Mouse (Mus musculus): Measurements from ENCODE around the gene Shisa9.

Shisa9 gene

DNA sequence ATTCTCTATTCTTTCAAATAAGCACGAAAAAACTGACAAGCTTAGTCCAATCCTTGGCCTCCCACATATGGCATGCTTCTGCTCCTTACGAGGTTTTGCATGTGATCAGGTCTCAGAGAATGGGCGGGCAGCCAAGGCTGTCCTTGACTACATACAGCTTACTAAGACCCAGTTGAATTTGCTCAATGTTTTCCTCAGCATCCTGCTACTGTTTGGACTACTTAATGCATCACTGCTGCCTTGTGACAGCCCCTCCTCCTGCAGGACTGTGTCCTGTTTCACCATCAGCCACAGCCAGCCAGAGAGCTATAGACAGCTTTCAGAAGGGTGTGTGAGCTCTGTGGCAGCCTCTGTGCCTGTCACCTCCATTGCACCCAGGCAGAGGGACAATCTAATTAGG lies 92.4 kb downstream of the Shisa9 start:
- no peak for DNase-seq

DNA sequence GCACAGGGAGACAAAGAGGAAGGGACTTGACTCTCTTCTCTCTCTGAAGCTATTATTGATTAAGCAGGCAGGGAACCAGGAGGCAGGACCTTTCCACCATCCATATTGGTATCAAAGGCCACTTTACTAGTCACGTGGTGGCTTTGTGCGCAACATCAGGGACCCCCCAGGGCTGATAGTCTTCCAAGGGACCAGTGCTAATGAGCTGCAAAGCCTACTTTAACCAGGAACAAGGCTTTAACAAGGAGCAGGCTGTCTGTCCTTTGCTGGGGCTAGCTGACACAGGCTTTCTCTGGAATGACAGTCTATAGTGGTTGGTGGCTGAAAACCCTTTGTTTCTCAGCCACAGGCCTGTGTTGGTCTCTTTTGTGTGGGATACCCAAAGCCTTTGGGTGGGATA lies 92.8 kb downstream of the Shisa9 start:
- DNase-seq, result no peak

DNA sequence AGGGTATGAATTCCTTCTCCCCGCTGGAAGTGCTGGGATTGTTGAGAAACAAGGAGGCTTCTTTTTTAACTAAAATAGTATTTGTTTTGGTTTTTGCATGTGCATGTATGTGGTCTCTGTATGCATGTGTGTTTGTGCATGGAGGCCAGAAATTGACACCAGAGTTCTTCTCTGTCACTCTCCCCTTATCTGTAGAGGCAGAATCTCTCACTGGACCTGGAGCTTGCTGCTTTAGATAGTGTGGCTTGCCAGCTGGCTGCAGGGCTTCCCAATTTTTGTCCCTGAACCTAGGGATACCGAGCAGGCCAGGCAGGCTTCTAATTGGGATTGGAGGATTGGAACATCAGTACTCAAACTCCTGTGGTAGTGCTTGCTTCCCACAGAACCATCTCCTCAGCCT lies 99.2 kb downstream of the Shisa9 start:
- DNase-seq, result no peak

DNA sequence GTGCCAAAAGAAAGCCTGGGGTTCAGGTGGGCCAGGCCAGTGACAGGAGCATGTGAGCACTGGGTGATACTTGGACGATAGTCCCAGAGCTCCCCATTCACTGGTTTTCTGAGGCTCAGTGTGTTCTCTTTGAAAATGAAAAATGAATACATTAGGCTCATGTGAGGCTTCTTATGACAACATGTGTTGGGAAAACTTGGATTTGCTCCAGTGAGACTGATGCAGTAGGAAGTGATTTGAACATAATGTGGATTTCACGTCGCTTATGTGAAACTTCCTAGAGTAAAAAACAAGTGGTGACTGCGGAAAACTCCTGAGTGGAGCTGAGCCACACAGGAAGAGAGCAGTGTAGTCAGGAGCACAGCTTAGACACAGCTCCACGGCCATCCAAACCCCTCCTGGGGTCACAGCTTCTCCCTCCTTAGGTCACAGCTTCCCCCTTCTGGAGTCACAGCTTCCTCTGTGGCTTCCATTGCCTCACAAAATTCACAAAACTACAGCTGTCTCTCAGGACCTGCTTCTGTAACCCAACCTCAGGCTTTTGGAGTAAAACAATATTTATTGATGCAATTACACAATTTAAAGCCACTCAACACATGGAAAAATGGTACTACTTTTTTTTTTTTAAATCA lies 106.8 kb downstream of the Shisa9 start:
- no peak for DNase-seq

DNA sequence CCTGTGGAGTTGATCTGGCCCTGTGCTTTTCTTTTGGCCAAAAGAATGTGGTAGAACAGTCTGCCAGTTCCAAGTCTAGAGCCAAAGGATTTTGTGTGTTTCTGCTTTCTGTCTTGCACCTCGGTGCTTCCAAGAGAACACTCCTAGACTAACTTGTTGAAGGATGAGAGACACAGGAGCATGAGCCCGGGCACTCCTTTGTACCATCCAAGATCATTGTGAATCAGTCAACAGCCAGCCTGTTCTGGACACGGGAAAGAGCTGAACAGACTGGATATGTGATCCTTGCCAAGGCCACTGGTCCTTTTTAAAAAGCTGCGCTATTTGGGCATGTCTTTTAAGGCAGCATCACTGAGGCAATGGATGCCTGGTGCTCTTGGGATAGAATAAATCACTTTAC lies 109.3 kb downstream of the Shisa9 start:
- no peak for DNase-seq

DNA sequence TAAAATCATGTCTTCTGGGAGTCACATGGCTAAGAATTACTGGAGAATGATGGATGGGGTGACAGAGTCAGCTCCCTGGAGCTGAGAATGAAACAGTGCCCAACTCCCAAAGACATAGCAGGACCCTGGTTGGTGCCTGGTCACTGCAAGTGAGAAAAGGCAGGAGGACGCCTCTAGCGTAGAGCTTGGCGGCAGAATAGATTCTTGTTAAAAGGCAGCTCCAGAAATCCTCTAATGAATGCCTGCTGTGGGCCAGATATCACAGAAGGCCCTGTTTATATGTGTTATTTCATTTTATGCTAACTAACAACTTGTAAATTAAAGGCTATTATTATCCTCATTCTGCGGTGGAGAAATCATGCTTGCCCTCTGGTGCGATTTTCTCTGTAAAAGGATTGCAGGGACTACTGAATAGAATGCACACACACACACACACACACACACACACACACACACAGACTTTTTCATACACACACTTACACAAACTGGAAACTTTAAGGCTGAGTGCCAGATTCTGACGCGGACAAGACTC lies 110.9 kb downstream of the Shisa9 start:
- DNase-seq, result no peak

DNA sequence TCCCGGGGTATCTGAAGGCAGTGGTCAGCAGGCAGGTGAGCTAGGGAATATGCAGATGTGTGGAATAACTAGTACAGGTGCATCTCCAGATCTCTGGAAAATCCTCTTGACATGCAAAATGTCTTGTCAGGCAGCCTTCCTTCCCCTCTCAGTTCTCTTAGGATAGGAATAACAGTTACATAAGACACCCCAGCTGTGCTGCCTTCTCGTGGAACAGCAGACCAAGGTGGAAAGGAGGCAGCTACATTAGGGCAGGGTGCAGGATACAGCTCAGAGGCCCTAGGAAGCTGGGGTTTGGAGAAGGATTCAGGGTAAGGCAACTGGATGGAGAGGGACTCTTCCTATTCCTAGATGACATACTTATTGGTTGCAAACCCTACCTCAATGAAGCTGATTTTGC lies 111.5 kb downstream of the Shisa9 start:
- no peak for DNase-seq

DNA sequence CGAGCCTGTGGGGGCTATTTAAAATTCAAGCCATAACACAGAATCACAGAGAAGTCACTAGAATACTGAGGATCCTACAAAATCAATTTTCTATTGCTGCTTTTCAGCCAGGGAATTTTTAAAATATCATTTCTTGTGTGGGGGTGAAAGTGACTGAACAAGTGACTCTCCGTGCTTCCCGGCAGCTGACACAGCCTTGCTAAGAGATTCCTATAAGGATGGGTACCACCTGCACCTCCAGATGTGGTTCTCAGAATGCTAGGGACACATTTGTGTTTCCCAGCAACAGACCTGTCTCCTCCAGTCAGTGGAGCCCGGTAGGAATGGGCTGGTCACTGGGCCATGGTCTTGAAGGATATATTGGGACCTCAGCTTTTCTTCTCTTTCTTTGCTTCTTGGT lies 124.5 kb downstream of the Shisa9 start:
- DNase-seq, result no peak

DNA sequence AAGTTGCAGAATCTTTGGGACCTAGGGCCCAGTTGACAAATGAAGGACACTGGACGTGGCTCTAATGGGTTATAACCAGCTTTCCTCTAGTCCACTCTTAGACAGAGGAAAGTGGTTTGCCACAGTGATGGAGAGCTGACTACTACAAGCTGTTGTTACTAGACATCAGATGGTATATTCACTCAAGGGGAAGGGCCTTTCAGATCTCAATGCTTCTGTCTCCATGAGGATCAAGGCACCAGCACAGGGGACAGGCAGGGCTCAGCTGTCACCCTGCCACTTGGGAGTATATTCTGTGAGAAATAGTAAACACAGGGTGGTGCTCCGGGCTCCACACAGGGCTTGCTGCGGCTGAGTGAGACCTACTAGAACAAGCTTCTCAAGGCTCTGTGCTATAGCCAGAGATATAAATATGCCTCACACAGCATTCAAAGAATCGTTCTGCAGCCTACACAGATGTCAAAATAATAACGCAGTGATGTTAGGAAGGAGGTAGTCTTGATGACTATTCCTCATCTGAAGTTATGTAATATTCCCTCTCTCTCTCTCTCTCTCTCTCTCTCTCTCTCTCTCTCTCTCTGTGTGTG lies 127.0 kb downstream of the Shisa9 start:
- DNase-seq, result no peak

DNA sequence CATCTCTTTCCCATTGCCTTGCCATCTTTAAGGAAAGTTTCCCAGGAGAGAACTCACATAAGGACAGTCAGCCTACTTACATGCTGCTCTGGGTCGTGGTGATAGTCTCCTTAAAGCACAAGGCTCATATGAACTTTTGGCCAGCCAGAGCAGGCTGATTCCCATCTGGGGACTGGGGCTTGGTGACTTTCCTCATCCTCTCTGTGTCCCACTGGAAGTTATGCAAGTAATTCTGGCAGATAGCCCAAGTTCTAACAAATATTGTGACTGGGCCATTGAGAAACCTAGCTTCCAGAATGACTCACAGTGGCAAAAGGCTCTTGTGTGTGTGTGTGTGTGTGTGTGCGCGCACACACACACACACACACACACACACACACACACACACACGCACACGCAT lies 130.5 kb downstream of the Shisa9 start:
- DNase-seq, result no peak

DNA sequence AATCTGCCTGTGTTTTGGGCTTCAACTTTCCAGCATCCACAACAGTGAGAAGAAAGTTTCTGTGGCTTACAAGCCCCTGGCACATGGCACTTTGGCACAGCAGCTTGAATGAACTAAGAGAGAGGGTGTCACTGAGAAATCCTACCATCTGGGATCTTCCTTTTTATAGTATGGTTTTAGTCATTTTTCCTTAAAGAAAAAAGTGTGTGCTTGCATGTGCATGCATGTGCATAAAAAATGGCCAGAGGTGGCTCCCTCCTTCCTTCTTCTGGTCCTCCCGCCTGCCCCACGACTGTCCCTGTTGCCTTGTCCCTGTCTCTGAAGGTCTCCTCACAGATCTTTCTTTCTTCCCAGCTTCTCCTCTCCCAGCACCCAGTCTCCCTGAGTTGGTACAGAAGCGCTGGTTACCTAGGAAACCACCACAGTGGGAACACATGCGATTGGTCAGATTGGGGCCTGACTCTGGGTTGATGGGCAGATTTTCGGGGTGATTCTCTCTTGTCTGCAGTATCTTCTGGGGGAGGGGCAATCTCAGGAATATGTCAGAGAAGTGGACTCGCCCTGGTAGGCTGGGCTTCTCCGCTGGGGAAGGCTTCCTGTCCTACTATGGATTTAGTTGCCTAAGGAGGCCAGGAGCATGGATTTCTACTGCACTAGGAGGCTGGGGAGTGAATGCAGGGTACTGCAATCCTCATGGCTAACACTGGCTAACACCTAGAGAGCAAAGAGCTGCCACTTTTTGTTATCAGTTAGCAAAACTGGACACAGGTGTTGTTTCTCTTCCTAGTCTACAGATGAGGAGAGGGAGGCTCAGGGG lies 131.3 kb downstream of the Shisa9 start:
- no peak for DNase-seq

DNA sequence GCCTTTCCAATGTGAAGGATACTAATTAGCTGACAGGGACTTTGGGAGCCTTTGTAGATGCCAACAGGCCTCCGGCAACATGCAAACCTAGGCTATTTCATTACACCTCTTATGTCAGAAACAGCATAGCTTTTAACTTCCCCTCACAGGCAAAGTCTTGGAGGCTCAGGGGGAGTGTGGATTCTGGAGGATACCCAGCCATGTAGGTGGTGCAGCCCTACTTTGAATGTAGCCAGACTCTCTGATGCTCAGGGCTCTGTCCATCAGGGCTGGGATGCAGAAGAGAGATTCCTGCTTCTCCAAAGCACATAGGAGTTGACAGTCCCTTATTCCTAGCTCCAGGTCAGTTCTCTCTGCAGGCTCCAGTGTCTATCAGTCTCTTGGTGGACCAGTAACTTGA lies 133.0 kb downstream of the Shisa9 start:
- no peak for DNase-seq

DNA sequence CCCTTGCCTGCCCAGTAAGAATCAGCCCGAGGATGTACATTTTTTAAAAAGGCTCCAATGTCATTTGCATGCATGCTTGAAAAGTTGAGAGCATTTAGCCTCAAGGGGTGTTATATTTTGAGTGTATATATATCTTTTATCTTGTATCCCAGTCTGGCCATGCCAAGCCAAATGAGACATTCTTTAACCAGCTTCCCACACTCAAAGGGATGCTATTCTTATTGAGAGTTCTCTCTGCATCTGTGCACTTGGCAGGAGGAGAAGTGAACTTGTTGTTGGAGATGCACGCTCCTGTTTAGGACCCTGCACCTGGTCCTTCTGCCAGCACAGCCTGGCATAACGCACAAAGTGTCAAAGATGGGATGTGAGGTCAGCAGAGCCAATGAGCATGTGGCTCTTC lies 135.6 kb downstream of the Shisa9 start:
- DNase-seq, result no peak

DNA sequence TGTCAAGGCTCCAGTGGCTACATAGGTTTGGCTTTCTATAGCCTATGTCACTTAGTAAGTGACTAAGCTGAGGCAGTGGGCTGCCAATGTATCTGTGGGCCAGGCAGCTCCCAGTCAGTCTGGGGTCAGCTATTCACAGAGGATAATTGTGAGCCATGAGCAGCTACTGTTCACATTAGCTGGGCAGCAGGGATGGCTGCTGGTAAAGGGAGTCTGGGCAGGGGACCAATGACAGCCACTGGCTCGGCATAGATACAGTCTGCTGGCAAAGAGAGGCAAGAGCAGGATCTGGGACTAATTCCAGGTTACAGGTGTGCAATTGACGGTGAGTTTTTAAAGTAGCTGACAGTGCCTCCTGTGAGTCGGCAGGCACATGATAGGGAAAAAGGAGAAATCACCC lies 145.9 kb downstream of the Shisa9 start:
- no peak for DNase-seq

DNA sequence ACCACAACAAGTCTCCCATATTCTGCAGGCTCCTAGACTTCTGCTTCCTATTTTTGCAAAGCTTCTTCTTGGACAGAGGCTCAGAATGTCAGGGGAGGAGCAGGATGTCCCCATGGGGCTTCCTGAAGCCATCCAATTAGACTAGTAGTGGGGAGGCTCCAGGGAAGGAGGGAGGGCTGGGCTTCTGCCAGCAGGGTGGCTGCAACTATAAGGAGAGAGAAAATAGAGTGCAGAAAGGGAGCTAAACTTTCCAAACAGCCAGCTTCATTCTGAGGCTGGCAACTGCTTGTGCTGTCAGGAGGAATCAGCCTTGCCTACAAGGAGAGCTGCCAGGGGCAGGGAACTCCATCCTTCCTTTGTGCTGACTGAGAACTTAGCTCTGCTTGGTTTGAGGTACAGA lies 162.8 kb downstream of the Shisa9 start:
- no peak for DNase-seq

DNA sequence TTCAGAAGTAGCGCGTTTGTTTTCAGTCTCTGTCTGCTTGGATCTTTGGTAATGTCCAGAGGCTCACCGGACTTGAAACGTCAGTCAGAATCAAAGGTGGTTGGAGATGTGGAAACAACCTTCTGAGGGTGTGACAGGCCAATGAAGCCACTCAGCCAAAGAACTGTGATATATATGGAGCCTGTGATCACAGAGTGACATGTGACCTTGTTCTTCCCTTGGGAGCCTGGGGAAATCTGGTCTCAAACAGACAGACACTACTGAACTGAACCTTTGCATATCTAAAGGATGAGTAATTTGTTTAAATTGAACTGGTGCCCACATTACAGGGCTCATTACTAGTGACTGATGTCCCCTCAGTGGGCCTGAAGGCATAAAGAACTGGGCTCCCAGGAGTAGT lies 168.1 kb downstream of the Shisa9 start:
- no peak for DNase-seq

DNA sequence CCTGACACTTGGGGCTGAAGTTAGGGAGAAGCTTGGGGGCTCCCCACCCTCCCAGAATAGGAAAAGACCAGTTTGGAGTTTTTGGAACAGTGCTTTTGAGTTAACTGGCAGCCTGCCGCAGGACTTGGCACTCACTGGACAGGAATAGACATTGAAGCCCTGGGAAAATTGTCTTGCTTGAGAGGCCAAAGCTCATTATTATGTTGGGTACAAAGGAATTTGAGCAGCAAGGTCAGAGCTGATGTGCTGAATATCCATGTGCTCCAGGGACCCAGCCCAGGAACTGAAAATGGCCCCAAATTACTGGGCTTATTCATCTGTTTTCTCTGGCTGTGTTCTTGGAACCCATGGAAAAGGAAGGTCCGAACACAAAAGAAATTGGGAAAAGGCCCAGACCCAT lies 170.6 kb downstream of the Shisa9 start:
- no peak for DNase-seq

DNA sequence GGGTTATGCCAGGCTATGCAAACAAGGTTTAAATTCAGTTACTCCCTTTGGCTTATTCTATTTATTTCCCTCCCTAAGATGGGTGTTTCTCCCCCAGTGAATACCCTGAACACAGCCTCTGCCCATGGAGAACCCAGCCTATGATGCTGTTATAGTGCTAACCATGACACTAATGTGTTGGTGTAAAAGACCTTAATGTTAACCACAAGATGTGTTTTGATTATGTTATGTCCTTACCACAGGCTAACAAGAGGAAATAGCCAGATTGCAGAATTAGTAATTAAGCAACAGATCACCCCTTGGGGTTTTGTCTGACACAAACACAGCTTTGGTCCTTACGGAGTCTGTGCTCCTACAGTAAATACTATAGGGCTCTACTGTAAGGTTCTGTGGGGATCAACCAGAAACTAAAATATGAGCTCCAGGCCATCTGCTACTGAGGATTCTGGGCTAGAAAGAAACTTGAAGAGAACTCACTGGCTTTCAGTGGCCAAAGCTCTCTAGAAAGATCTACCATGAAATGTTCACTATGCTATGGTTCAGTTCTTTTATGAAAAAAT lies 189.6 kb downstream of the Shisa9 start:
- no peak for DNase-seq

DNA sequence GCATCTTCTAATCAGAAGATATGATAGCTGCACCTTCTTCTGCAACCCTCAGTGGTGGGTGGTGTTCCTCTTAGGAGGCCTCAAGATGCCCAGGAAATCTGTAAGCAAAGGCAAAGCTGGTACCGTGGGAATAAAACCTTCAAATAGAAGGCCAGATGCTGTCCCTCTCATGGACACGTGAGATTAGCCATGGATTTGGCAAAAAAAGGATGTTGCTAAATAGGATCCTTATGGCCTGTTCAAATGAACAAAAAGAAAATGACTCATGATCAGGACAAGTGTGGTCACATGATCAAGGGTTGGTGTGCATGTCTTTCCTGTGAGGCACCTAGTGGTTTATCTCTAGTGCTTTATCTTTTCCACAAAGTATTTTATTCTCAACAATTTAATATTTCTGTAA lies 194.1 kb downstream of the Shisa9 start:
- no peak for DNase-seq

DNA sequence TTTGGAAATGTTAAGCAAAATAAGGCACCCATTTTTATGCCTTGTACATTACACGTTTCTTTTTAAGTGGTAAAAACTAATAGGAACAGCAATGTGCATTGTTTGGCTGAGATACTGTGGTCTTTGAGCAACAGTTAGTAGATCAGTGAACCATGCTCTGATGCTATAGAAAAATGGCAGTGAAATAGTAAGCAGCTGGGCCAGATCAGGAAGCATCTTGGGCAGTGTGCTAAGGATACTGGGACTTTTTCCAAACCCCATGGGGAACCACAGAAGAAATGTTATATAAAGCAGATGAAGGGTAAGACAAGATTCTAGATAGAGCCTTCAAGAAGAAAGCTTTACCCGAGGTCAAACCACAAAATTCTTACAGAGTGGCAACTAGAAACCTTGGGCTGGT lies 205.8 kb downstream of the Shisa9 start:
- DNase-seq, result no peak

DNA sequence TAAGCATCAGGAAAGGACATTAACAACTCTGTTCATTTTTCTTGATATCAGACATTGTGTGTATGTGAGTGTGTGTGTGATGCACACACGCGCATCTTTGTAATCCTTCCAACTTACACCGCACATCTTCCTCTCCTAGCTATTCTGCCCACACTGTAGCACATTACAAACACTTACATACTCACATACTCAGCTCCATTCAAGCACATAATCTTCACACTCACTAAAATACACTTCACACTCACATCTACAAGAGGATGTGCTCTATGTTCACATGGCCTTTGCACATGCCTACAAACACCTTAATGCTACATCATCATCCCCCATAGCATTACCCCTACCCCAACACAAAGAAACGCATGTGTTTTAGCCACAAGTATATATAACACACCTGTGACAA lies 212.9 kb downstream of the Shisa9 start:
- no peak for DNase-seq

DNA sequence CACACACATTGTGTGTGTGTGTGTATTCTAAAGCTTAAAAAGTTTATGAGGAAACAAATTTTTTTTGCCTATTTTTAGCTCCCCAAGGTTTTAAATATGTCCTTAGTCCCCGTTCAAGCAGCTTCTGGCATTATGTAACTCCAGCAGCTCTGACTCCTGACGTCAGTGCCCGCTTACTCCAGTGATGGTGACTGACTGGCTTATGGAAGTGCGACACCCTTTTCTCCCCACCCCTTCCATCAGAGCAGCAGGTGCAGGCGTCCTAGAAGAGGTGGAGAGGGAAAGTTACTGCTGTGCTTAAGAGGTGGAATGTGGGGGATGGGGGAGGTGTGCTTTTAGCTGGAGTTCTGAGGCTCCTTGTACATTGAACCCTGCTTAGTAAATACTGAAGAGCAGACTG lies 213.7 kb downstream of the Shisa9 start:
- DNase-seq, result peak; percentile 18

DNA sequence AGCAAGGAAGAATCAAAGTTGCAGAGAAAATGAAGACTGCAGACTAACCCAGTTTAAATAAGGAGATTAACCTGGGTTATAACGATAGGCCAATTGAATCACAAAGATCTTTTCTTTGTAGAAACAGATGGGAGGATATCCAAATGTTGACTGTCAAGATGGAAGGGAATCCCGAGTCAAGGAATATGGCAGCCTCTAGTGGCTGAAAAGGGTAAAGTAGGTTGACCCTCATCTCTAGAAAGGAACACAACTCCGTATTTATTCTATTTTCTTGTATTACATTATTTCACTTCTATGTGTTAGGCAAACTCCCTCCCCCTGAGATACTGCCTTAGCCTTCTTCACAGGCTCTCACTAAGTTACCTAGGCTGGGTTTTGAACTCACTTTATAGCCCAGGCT lies 217.3 kb downstream of the Shisa9 start:
- DNase-seq, result no peak

DNA sequence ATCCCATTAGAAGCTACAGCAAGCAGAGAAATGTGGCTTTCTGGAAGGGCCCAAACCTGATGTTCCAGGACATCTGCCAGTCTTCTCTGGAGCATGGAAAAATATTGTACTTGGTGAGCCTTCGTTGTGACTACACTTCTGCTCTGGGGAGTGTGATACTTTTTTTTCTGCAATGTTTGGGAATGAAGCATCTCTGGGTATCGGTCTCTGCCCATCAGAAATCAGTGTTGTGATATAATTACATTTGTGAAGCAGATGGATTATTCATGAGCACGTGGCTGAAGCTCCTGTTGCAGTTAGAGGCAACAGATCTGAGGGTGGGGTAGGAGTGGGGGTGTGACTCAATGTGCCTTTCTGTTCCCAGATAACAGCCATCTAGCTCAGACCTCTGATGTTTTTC lies 218.2 kb downstream of the Shisa9 start:
- DNase-seq, result no peak
